Comparison of ENCODE assay signal across 15 mouse cellular contexts in the genomic region with DNA sequence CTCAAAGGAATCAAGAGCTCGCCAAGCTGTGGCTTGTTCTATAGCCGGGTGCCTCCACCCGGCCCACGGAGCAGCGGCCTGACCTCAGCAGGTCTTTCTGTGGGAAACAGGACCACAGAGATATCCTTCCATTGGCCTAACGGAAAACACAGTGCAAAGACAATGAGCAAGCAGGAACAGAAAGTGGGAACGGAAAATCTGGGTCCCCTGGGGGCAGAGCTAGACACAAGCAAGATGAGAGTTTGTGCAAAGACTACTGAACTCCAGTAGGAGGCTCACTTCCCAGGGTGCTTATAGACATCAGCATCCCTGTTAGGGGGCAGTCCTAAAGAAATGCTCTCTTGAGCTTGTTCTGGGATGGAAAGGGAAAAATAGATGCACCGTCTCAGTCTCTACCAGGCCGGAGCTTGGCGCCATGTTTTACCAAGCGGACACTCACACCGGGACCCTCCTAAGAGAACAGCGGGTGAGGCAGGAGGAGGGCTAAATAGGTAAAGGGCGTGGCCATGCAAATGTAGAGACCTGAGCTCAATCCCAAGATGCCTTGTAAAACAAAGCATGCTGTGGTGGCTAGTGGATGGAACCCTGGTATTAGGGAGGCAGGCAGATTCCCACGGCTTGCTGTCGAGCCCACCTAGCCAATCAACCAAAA.
DNase-seq lines count a peak whose midpoint lies in the region; ATAC-seq and TF ChIP-seq lines count a peak whose summit lies in the region.
"Had no signal": no experiment of that assay in that cellular context is flagged by ENCODE, and none has a peak within 500 bp of the region (broad histone marks: within the 10 kb centered on the region; RNA-seq: fewer than 3 reads in every experiment).

No protein-coding gene starts in this region.

- in situ Hi-C loops in ES-E14 (cut with MboI; ENCODE audit: low sequenced_read_pairs in 2 of 2, unreplicated experiment in 2 of 2), result no loop called here

- peaks cover 34% of the 10 kb centered on the region for H3K4me1 ChIP-seq in heart, embryonic 10.5 days
- H3K4me1 ChIP-seq in heart, embryonic 12.5 days (replicated peaks), result peaks cover 14% of the 10 kb centered on the region
- H3K4me1 ChIP-seq in midbrain, embryonic 10.5 days, result peaks cover 20% of the 10 kb centered on the region
- peaks cover 14% of the 10 kb centered on the region for H3K4me1 ChIP-seq in midbrain, embryonic 16.5 days (ENCODE audit: control insufficient read depth, insufficient read depth, low read length)
- H3K4me1 ChIP-seq in ES-E14 (ENCODE audit: control insufficient read depth in 2 of 2, insufficient read depth in 2 of 2, low read length in 2 of 2, poor library complexity in 1 of 2), result peaks cover 0 to 1% of the 10 kb centered on the region in 2 experiments; a peak in 1 of 4 replicates

- no peaks in the 10 kb centered on the region for H3K27me3 ChIP-seq in heart, embryonic 10.5 days (ENCODE audit: insufficient read depth, poor library complexity, severe bottlenecking)
- H3K27me3 ChIP-seq in heart, embryonic 12.5 days (replicated peaks), result no peaks in the 10 kb centered on the region
- H3K27me3 ChIP-seq in midbrain, embryonic 10.5 days (ENCODE audit: low read depth, poor library complexity, severe bottlenecking), result no peaks in the 10 kb centered on the region; the same call in 1 of the 2 replicates
- 0 out of 2 replicates have a peak, but pooled peaks cover 2% of the 10 kb centered on the region for H3K27me3 ChIP-seq in midbrain, embryonic 16.5 days (ENCODE audit: control insufficient read depth, insufficient read depth, low read depth, low read length)

- H3K4me3 ChIP-seq in heart, embryonic 10.5 days, result peak overlapping the region; percentile 22; the same call in 1 of the 2 replicates
- H3K4me3 ChIP-seq in heart, embryonic 12.5 days, result no peak overlapping the region
- H3K4me3 ChIP-seq in midbrain, embryonic 10.5 days, result no peak overlapping the region
- no peak overlapping the region for H3K4me3 ChIP-seq in midbrain, embryonic 16.5 days (ENCODE audit: low read depth, low read length)
- H3K4me3 ChIP-seq in ES-E14 (ENCODE audit: insufficient read depth in 1 of 2, low read depth in 1 of 2, low read length in 2 of 2, poor library complexity in 1 of 2, severe bottlenecking in 1 of 2), result peak overlapping the region; percentile 33 to 66; a peak in 3 of 4 replicates
- H3K4me3 ChIP-seq: forebrain, embryonic 12.5 days; hindbrain, embryonic 13.5 days; myocyte had no signal

- DNase-seq in heart, embryonic 10.5 days (ENCODE audit: low spot score), result no peak
- DNase-seq in midbrain, embryonic 10.5 days (ENCODE audit: low spot score), result peak; percentile 21
- peak; percentile 51 for DNase-seq in ES-E14 (ENCODE audit: low read depth, low spot score)
- DNase-seq in left cerebral cortex, adult 9 months (ENCODE audit: low spot score in 2 of 2), result no peak
- no peak for DNase-seq in right cerebral cortex, postnatal 14 days
- DNase-seq: adrenal gland, postnatal 25 days; heart, adult 11 months; liver; lung, postnatal 36 days had no signal

- no peak for ATAC-seq in heart, embryonic 12.5 days (ENCODE audit: insufficient number of reproducible peaks, low FRiP score)
- ATAC-seq in midbrain, embryonic 16.5 days, result no peak
- ATAC-seq in megakaryocyte progenitor cell, adult 5-6 weeks (replicated peaks; ENCODE audit: poor library complexity), result peak; percentile 80

- no peak overlapping the region for H3K4me2 ChIP-seq in heart, embryonic 12.5 days
- no peak overlapping the region for H3K4me2 ChIP-seq in midbrain, embryonic 16.5 days (ENCODE audit: low read length)
- H3K4me2 ChIP-seq: forebrain, embryonic 12.5 days; hindbrain, embryonic 13.5 days had no signal

- H3K9ac ChIP-seq in heart, embryonic 12.5 days, result no peak overlapping the region
- H3K9ac ChIP-seq in midbrain, embryonic 16.5 days (ENCODE audit: low read depth, low read length), result no peak overlapping the region
- 0 out of 2 replicates have a peak overlapping the region, but pooled peaks have one; percentile 22 for H3K9ac ChIP-seq in ES-E14 (ENCODE audit: insufficient read depth, low read depth, low read length, poor library complexity, severe bottlenecking)
- H3K9ac ChIP-seq: forebrain, embryonic 12.5 days; hindbrain, embryonic 13.5 days had no signal

- H3K27ac ChIP-seq in heart, embryonic 10.5 days, result 0 out of 2 replicates have a peak overlapping the region, but pooled peaks have one; percentile 24
- no peak overlapping the region for H3K27ac ChIP-seq in heart, embryonic 12.5 days (ENCODE audit: poor library complexity, severe bottlenecking)
- no peak overlapping the region for H3K27ac ChIP-seq in midbrain, embryonic 10.5 days (replicated peaks)
- H3K27ac ChIP-seq in midbrain, embryonic 16.5 days (ENCODE audit: low read length), result no peak overlapping the region
- H3K27ac ChIP-seq in ES-E14 (ENCODE audit: insufficient read depth, low read depth, low read length, poor library complexity, severe bottlenecking), result no peak overlapping the region
- H3K27ac ChIP-seq: forebrain, embryonic 12.5 days; hindbrain, embryonic 13.5 days had no signal

- H3K9me3 ChIP-seq in heart, embryonic 10.5 days, result peaks cover 5% of the 10 kb centered on the region; the same call in 1 of the 2 replicates
- peaks cover 12% of the 10 kb centered on the region; the same call in 1 of the 2 replicates for H3K9me3 ChIP-seq in heart, embryonic 12.5 days (replicated peaks)
- peaks cover 11% of the 10 kb centered on the region; the same call in 1 of the 2 replicates for H3K9me3 ChIP-seq in midbrain, embryonic 10.5 days (replicated peaks)
- H3K9me3 ChIP-seq in midbrain, embryonic 16.5 days (replicated peaks; ENCODE audit: control insufficient read depth, low read length, poor library complexity, severe bottlenecking), result no peaks in the 10 kb centered on the region
- H3K9me3 ChIP-seq in ES-E14 (ENCODE audit: control insufficient read depth, insufficient read depth, low read depth, low read length), result no peaks in the 10 kb centered on the region

- H3K36me3 ChIP-seq in heart, embryonic 10.5 days, result no peaks in the 10 kb centered on the region
- no peaks in the 10 kb centered on the region for H3K36me3 ChIP-seq in heart, embryonic 12.5 days
- no peaks in the 10 kb centered on the region for H3K36me3 ChIP-seq in midbrain, embryonic 10.5 days
- H3K36me3 ChIP-seq in midbrain, embryonic 16.5 days (ENCODE audit: control insufficient read depth, insufficient read depth, low read length), result no peaks in the 10 kb centered on the region
- no peaks in the 10 kb centered on the region for H3K36me3 ChIP-seq in ES-E14 (ENCODE audit: control insufficient read depth, insufficient read depth, low read length, poor library complexity, severe bottlenecking)
- H3K36me3 ChIP-seq: forebrain, embryonic 12.5 days; hindbrain, embryonic 13.5 days had no signal

- WGBS in heart, embryonic 10.5 days, result 42% methylated on average over 16 of the region's 16 CpGs
- 48% methylated on average over 16 of the region's 16 CpGs for WGBS in heart, embryonic 12.5 days
- 46% methylated on average over 16 of the region's 16 CpGs for WGBS in midbrain, embryonic 10.5 days
- WGBS in midbrain, embryonic 16.5 days, result 48% methylated on average over 16 of the region's 16 CpGs

TF ChIP-seq in ES-E14, 5 proteins besides CTCF, POLR2A, EP300 and RAD21:
- 0 out of 2 replicates have a peak, but pooled peaks have one; percentile 1 for TF ChIP-seq ZNF384 (IDR thresholded peaks at IDR 0.05; ENCODE audit: low read depth, low read length)
- TF ChIP-seq MAFK (IDR thresholded peaks at IDR 0.05; ENCODE audit: insufficient read depth, low read depth, low read length), result no peak
- TF ChIP-seq ZC3H11A (IDR thresholded peaks at IDR 0.05; ENCODE audit: borderline replicate concordance, low read depth, low read length), result no peak
- TF ChIP-seq CHD2 (IDR thresholded peaks at IDR 0.05; ENCODE audit: low read depth, low read length), result no peak
- TF ChIP-seq HCFC1 (IDR thresholded peaks at IDR 0.05; ENCODE audit: borderline replicate concordance, insufficient read depth, low read length), result no peak
TF ChIP-seq in ES-E14: peak in this region for 1.

Comparison
In these comparisons a context has a peak if more than half of its experiments do, and no peak if none do; other contexts are left out.
1. H3K4me3 ChIP-seq: peak in heart, embryonic 10.5 days (single experiment) and ES-E14 (2 of 2); none in heart, embryonic 12.5 days (single experiment), midbrain, embryonic 10.5 days (single experiment) and midbrain, embryonic 16.5 days (single experiment).
2. DNase-seq: peak in midbrain, embryonic 10.5 days (single experiment) and ES-E14 (single experiment); none in heart, embryonic 10.5 days (single experiment), left cerebral cortex, adult 9 months (0 of 2) and right cerebral cortex, postnatal 14 days (single experiment).